Mouse (Mus musculus): ENCODE results near the gene Zfp639. TPM values are rescaled to one million over a fixed set of nuclear protein-coding genes. Genes with fewer than 3 reads are reported as not detected.
A peak's percentile ranks its signal among the peaks of the same experiment; 100 is the strongest.

Gene Zfp639
- polyA plus RNA-seq, 1 experiment: 49.8 TPM

- Histone ChIP-seq H3K9ac (ENCODE audit: low read depth, poor library complexity, severe bottlenecking) (no peak overlapping the region), H3K4me3 (ENCODE audit: low read depth, low read length) (no peak overlapping the region), H3K27ac (ENCODE audit: insufficient read depth, low read length) (no peak overlapping the region)
Observed at GRCm38 (mm10) chr3:32508666-32509324, 1.3 kb upstream of the Zfp639 start.

GRCm38 (mm10) chr3:32510375-32511190, 524 bp downstream of the Zfp639 start:
- Histone ChIP-seq H3K4me3 (ENCODE audit: low read depth, low read length) (peak overlapping the region; percentile 95), H3K27me3 (ENCODE audit: control insufficient read depth, insufficient read depth, low read length, poor library complexity, severe bottlenecking) (no peaks in the 10 kb centered on the region), H3K9me3 (replicated peaks; ENCODE audit: control insufficient read depth, insufficient read depth, low read length, poor library complexity, severe bottlenecking) (no peaks in the 10 kb centered on the region), H3K4me1 (ENCODE audit: control insufficient read depth, insufficient read depth, low read length) (peaks cover 5% of the 10 kb centered on the region), H3K36me3 (ENCODE audit: control insufficient read depth, insufficient read depth, low read length, poor library complexity, severe bottlenecking) (peaks cover 8% of the 10 kb centered on the region; the same call in 1 of the 2 replicates), H3K9ac (ENCODE audit: low read depth, poor library complexity, severe bottlenecking) (peak overlapping the region; percentile 96), H3K27ac (ENCODE audit: insufficient read depth, low read length) (no peak overlapping the region; the same call in 1 of the 2 replicates)
- TF ChIP-seq POLR2A (IDR thresholded peaks at IDR 0.05; ENCODE audit: insufficient read depth, low read length): no peak
- TF ChIP-seq CTCF (IDR thresholded peaks at IDR 0.05; ENCODE audit: low read depth, low read length): peak; percentile 90
- TF ChIP-seq EP300 (IDR thresholded peaks at IDR 0.05; ENCODE audit: insufficient read depth, low read depth, low read length): no peak

More at GRCm38 (mm10) chr3:32508666-32509324, 1.3 kb upstream of the Zfp639 start:
- Histone ChIP-seq H3K9me3 (replicated peaks; ENCODE audit: control insufficient read depth, insufficient read depth, low read length, poor library complexity, severe bottlenecking) (no peaks in the 10 kb centered on the region), H3K4me1 (ENCODE audit: control insufficient read depth, insufficient read depth, low read length) (peaks cover 5% of the 10 kb centered on the region), H3K36me3 (ENCODE audit: control insufficient read depth, insufficient read depth, low read length, poor library complexity, severe bottlenecking) (0 out of 2 replicates have a peak, but pooled peaks cover 2% of the 10 kb centered on the region), H3K27me3 (ENCODE audit: control insufficient read depth, insufficient read depth, low read length, poor library complexity, severe bottlenecking) (no peaks in the 10 kb centered on the region)
- no peak for TF ChIP-seq POLR2A (IDR thresholded peaks at IDR 0.05; ENCODE audit: insufficient read depth, low read length)
- TF ChIP-seq CTCF (IDR thresholded peaks at IDR 0.05; ENCODE audit: low read depth, low read length): peak; percentile 56

- no peaks in the 10 kb centered on the region for H3K27me3 ChIP-seq (ENCODE audit: control insufficient read depth, insufficient read depth, low read length, poor library complexity, severe bottlenecking)
- TF ChIP-seq CTCF (IDR thresholded peaks at IDR 0.05; ENCODE audit: low read depth, low read length) (no peak), POLR2A (IDR thresholded peaks at IDR 0.05; ENCODE audit: insufficient read depth, low read length) (no peak), EP300 (IDR thresholded peaks at IDR 0.05; ENCODE audit: insufficient read depth, low read depth, low read length) (no peak)
- peak overlapping the region; percentile 96 for H3K9ac ChIP-seq (ENCODE audit: low read depth, poor library complexity, severe bottlenecking)
- no peak overlapping the region for H3K27ac ChIP-seq (ENCODE audit: insufficient read depth, low read length)
- H3K4me1 ChIP-seq (ENCODE audit: control insufficient read depth, insufficient read depth, low read length): peaks cover 5% of the 10 kb centered on the region
- H3K9me3 ChIP-seq (replicated peaks; ENCODE audit: control insufficient read depth, insufficient read depth, low read length, poor library complexity, severe bottlenecking): no peaks in the 10 kb centered on the region
- peaks cover 13% of the 10 kb centered on the region; the same call in 1 of the 2 replicates for H3K36me3 ChIP-seq (ENCODE audit: control insufficient read depth, insufficient read depth, low read length, poor library complexity, severe bottlenecking)
- peak overlapping the region; percentile 95 for H3K4me3 ChIP-seq (ENCODE audit: low read depth, low read length)
Observed at GRCm38 (mm10) chr3:32511191-32511550, 1.1 kb downstream of the Zfp639 start.

GRCm38 (mm10) chr3:32512686-32513284, 2.7 kb downstream of the Zfp639 start:
- peaks cover 24% of the 10 kb centered on the region for H3K36me3 ChIP-seq (ENCODE audit: control insufficient read depth, insufficient read depth, low read length, poor library complexity, severe bottlenecking)
- TF ChIP-seq EP300 (IDR thresholded peaks at IDR 0.05; ENCODE audit: insufficient read depth, low read depth, low read length) (no peak), CTCF (IDR thresholded peaks at IDR 0.05; ENCODE audit: low read depth, low read length) (no peak), POLR2A (IDR thresholded peaks at IDR 0.05; ENCODE audit: insufficient read depth, low read length) (no peak)
- no peaks in the 10 kb centered on the region for H3K9me3 ChIP-seq (replicated peaks; ENCODE audit: control insufficient read depth, insufficient read depth, low read length, poor library complexity, severe bottlenecking)
- no peak overlapping the region for H3K9ac ChIP-seq (ENCODE audit: low read depth, poor library complexity, severe bottlenecking)
- no peaks in the 10 kb centered on the region for H3K27me3 ChIP-seq (ENCODE audit: control insufficient read depth, insufficient read depth, low read length, poor library complexity, severe bottlenecking)
- H3K27ac ChIP-seq (ENCODE audit: insufficient read depth, low read length): no peak overlapping the region
- peaks cover 5% of the 10 kb centered on the region for H3K4me1 ChIP-seq (ENCODE audit: control insufficient read depth, insufficient read depth, low read length)
- no peak overlapping the region for H3K4me3 ChIP-seq (ENCODE audit: low read depth, low read length)

- no peaks in the 10 kb centered on the region for H3K27me3 ChIP-seq (ENCODE audit: control insufficient read depth, insufficient read depth, low read length, poor library complexity, severe bottlenecking)
- H3K4me1 ChIP-seq (ENCODE audit: control insufficient read depth, insufficient read depth, low read length): peaks cover 5% of the 10 kb centered on the region
- no peaks in the 10 kb centered on the region for H3K9me3 ChIP-seq (replicated peaks; ENCODE audit: control insufficient read depth, insufficient read depth, low read length, poor library complexity, severe bottlenecking)
- H3K27ac ChIP-seq (ENCODE audit: insufficient read depth, low read length): no peak overlapping the region
- no peak overlapping the region for H3K4me3 ChIP-seq (ENCODE audit: low read depth, low read length)
- no peak overlapping the region for H3K9ac ChIP-seq (ENCODE audit: low read depth, poor library complexity, severe bottlenecking)
- TF ChIP-seq POLR2A (IDR thresholded peaks at IDR 0.05; ENCODE audit: insufficient read depth, low read length) (no peak), EP300 (IDR thresholded peaks at IDR 0.05; ENCODE audit: insufficient read depth, low read depth, low read length) (no peak), CTCF (IDR thresholded peaks at IDR 0.05; ENCODE audit: low read depth, low read length) (no peak)
- peaks cover 26% of the 10 kb centered on the region for H3K36me3 ChIP-seq (ENCODE audit: control insufficient read depth, insufficient read depth, low read length, poor library complexity, severe bottlenecking)
Observed at GRCm38 (mm10) chr3:32513528-32513927, 3.5 kb downstream of the Zfp639 start.

Data from ES-Bruce4 (cell line).